Mouse (Mus musculus) liver, adult 2 months (tissue): ENCODE measurements around the gene Syt9. TPM values are rescaled to one million over a fixed set of nuclear protein-coding genes. Genes with fewer than 3 reads are reported as not detected.
"Not testable (repeated sequence)": the region's sequence is repeated elsewhere in the genome, so short reads cannot be mapped to it uniquely, and the experiment has no call there.

Source experiments
- DNase-seq: peaks from one replicate; pipeline ENCODE4 v3.0.0-alpha.2; 2011; ENCODE audit warnings: low read depth, low spot score; ENCODE audit errors: extremely low read depth
- H3K27ac ChIP-seq: fragments of 200-500 bp; replicated peaks from 2 replicates; pipeline ENCODE4 v1.5.1; 2012; ENCODE audit warnings: low read depth, mild to moderate bottlenecking, control low read depth, inconsistent platforms, low read length; ENCODE audit not compliant: insufficient read depth
- H3K27me3 ChIP-seq: fragments of 200-500 bp; 2 replicates; pipeline ENCODE4 v1.6.1; 2012; ENCODE audit warnings: mild to moderate bottlenecking, moderate library complexity, low read length, inconsistent platforms; ENCODE audit not compliant: control insufficient read depth, insufficient read depth
- H3K36me3 ChIP-seq: fragments of 200-500 bp; 2 replicates; pipeline ENCODE4 v1.6.1; 2012; ENCODE audit warnings: low read length, inconsistent platforms; ENCODE audit not compliant: control insufficient read depth, insufficient read depth
- H3K4me1 ChIP-seq: fragments of 200-500 bp; 2 replicates; pipeline ENCODE4 v1.6.1; 2011; ENCODE audit warnings: low read length; ENCODE audit not compliant: control insufficient read depth, insufficient read depth
- H3K4me3 ChIP-seq: fragments of 200-500 bp; 2 replicates; pipeline ENCODE4 v1.5.1; 2011; ENCODE audit warnings: low read depth, mild to moderate bottlenecking, control low read depth, low read length, moderate library complexity; ENCODE audit not compliant: insufficient read depth
- H3K79me2 ChIP-seq: fragments of 200-500 bp; 2 replicates; pipeline ENCODE4 v1.6.1; 2012; ENCODE audit warnings: inconsistent platforms, mild to moderate bottlenecking, low read length, moderate library complexity; ENCODE audit not compliant: control insufficient read depth, insufficient read depth
- H3K9ac ChIP-seq: fragments of 200-500 bp; 2 replicates; pipeline ENCODE4 v1.6.1; 2012; ENCODE audit warnings: low read depth, mild to moderate bottlenecking, control low read depth, inconsistent platforms, low read length
- CTCF ChIP-seq: fragments of 200-500 bp; IDR thresholded peaks from 2 replicates; pipeline ENCODE4 v1.5.1; 2011; ENCODE audit warnings: low read depth, low read length, control low read depth
- POLR2A ChIP-seq: fragments of 200-500 bp; IDR thresholded peaks from 2 replicates; pipeline ENCODE4 v1.6.1; 2011; ENCODE audit warnings: low read length, control low read depth; ENCODE audit not compliant: insufficient read depth; ENCODE audit errors: extremely low read depth
- WGBS: fragments of 180-500 bp; shearing (Covaris S2); methylation state at CpG from one replicate; pipeline ENCODE4 v1.1.7; 2018; 5-methylcytosine and 5-hydroxymethylcytosine counted together
- polyA plus RNA-seq: library from polyadenylated mRNA; depleted of rRNA; stranded (reverse); fragments of >200 nt; gene quantifications from 2 replicates; pipeline ENCODE4 v1.2.3, GENCODE M21; 2012
- total RNA-seq: library from RNA; depleted of rRNA; stranded (reverse); fragments of >200 nt; gene quantifications from 2 replicates; pipeline ENCODE4 v1.2.3, GENCODE M21; 2014

Syt9 gene
- total and polyA plus RNA-seq, 2 experiments = 0.28 to 0.45 TPM

DNA sequence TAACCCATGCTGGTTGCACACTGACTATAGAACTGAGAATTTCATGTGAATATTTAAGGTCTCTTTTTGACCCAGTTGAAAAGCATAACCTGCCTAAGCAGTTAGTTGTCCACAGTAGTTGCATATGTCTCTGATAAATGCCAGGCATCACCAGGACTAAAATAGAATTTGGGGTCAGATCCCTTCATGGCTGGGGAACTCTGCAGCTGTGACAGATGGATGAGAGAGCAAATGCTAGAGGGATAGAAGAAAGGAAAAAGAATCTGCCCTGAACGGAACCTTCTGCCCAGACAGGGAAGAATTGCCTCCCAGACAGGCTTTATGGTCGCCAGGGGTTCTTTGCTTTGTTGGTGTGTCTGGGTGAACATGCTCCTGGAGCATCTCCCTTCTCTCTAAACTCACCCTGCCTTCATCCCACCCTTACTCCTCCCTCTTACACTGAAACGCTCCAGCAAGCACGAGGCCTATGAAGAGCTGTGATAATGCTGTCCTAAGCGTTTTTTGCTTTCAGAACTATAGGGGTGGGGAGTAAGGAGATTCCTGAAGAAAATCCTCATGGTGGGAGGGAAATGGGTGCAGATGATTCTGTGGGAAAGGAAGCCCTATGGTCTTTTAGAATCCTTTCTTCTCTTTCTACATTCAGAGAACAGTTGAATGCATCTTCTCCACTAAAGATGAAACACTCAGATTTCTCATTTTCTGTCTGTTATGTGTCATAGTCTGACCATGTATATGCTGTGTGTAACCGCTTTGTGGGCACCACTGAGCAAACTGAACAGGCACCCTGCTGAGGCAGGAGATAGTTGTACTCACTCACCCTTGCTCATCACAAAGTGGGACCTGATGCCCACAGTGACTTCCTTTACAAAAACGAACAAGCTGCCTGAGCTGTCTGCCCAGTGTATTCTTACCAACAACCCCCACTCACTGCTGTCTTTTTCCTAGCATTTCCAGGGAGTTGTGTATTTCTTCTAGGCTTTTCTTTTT is 108.7 kb downstream of the Syt9 start:
- WGBS = 56% methylated on average over 7 of the region's 7 CpGs

DNA sequence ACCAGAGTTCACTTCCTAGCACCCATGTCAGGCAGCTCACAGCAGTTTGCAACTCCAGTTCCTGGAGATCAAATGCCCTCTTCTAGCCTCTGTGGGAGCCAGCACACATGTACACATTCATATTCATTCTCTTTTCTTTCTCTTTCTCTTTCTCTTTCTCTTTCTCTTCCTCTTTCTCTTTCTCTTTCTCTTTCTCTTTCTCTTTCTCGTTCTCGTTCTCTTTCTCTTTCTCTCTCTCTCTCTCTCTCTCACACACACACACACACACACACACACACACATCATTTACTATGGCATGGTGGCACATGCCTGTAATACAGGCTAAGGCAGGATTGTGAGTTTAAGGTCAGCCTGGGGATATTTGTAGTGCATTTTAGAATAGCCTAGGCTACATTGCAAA is 115.2 kb downstream of the Syt9 start:
- H3K9ac ChIP-seq, H3K27ac ChIP-seq, H3K27me3 ChIP-seq, H3K36me3 ChIP-seq, H3K4me3 ChIP-seq, DNase-seq, H3K4me1 ChIP-seq, H3K79me2 ChIP-seq: not testable (repeated sequence)
- WGBS = 65% methylated on average over 2 of the region's 2 CpGs

More for the DNA sequence above, 108.7 kb downstream of the Syt9 start:
- Histone ChIP-seq H3K9ac (no peak overlapping the region), H3K27me3 (no peaks in the 10 kb centered on the region), H3K36me3 (no peaks in the 10 kb centered on the region), H3K27ac (no peak overlapping the region), H3K79me2 (no peaks in the 10 kb centered on the region), H3K4me3 (no peak overlapping the region), H3K4me1 (no peaks in the 10 kb centered on the region)
- TF ChIP-seq POLR2A = no peak
- TF ChIP-seq CTCF = no peak
- DNase-seq = no peak

DNA sequence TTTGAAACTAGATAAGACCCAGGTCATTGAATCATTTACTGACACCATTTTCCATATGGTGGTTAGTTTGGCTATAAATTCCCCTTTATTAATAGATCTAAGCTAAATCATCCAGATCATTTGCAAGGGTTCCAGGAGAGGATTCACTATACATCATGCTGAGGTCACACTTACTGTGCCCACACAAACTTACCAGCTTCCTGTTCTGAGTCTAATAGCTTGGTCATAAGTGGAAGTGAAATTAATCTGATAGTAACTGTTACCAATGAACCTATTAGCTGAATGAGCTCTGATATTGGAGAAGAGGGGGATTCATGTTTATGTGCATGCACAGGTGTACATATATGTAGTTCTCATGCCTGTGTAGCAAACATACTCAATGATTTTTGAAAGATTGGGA is 124.9 kb downstream of the Syt9 start:
- no peak for TF ChIP-seq CTCF
- no peak for TF ChIP-seq POLR2A
- no peak for DNase-seq

DNA sequence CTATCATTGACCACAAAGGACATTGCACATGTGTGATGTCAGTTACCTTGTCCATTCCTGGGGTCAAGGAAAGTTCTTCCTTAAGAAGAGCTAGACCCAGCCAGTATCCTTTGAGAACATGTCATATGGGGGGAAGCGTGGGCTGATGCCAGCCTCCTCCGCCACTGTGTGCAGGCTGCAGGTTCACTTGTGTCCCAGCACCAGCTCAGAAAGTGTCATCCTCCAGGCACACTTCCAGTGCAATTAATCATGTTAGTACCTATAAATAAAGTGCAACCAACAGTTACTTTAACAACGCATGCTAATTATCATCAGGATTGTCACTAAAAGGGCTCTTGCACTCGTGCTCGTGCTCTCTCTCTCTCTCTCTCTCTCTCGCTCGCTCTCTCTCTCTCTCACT is 126.4 kb downstream of the Syt9 start:
- no peak for DNase-seq
- TF ChIP-seq CTCF = no peak
- TF ChIP-seq POLR2A = no peak
- H3K79me2 ChIP-seq = no peaks in the 10 kb centered on the region
- H3K4me3 ChIP-seq = no peak overlapping the region
- no peak overlapping the region for H3K27ac ChIP-seq
- no peaks in the 10 kb centered on the region for H3K4me1 ChIP-seq
- WGBS = 80% methylated on average over 7 of the region's 7 CpGs
- H3K9ac ChIP-seq = no peak overlapping the region
- no peaks in the 10 kb centered on the region for H3K36me3 ChIP-seq
- H3K27me3 ChIP-seq = no peaks in the 10 kb centered on the region

More for the DNA sequence above, 124.9 kb downstream of the Syt9 start:
- Histone ChIP-seq H3K9ac (no peak overlapping the region), H3K4me1 (no peaks in the 10 kb centered on the region), H3K79me2 (no peaks in the 10 kb centered on the region), H3K27me3 (no peaks in the 10 kb centered on the region; the same call in 1 of the 2 replicates), H3K36me3 (no peaks in the 10 kb centered on the region), H3K27ac (no peak overlapping the region), H3K4me3 (no peak overlapping the region)

DNA sequence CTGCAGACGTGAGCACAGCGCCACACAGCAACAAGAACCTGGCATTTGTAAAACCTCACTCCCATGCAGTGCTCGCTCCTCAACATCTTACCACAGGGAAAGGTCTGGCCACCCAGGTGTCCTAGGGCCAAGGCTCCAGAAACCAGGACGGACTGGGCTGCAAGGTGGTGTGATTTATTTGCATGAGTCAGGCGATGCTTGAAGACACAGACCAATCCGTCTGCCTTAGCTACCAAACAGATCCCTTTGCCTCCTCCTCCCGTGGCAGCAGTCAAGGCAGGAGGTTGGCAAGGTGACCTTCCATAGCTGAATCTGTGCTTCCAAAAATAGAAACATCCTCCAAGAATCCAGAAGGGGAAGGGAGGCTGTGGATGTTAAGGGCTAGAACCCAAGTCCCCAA is 130.1 kb downstream of the Syt9 start:
- Histone ChIP-seq H3K27ac (no peak overlapping the region), H3K4me1 (no peaks in the 10 kb centered on the region), H3K9ac (no peak overlapping the region), H3K36me3 (no peaks in the 10 kb centered on the region), H3K27me3 (no peaks in the 10 kb centered on the region), H3K79me2 (no peaks in the 10 kb centered on the region), H3K4me3 (no peak overlapping the region)
- TF ChIP-seq POLR2A (no peak), CTCF (no peak)
- no peak for DNase-seq
- WGBS = 76% methylated on average over 7 of the region's 7 CpGs
